Mouse (Mus musculus): Measurements from ENCODE around the gene Rarres2. TPM values are rescaled to one million over a fixed set of nuclear protein-coding genes. Genes with fewer than 3 reads are reported as not detected.

The Rarres2 gene
- total RNA-seq, 2 experiments from 2014 or later, result 11.4 to 16.0 TPM

GRCm38 (mm10) chr6:48595278-48595677 is 22.7 kb upstream of the Rarres2 start:
- no peak for DNase-seq (ENCODE audit: low spot score in 2 of 2)
- TF ChIP-seq CTCF (conservative IDR thresholded peaks at IDR 0.05), result no peak
- H3K27ac ChIP-seq, result peak overlapping the region; percentile 99
- peak overlapping the region; percentile 87 for H3K4me3 ChIP-seq

GRCm38 (mm10) chr6:48594043-48594738 is 21.6 kb upstream of the Rarres2 start:
- peak in 1 of 2 experiments; percentile 39 for DNase-seq (ENCODE audit: low spot score in 2 of 2)
- peak overlapping the region; percentile 99 for H3K27ac ChIP-seq
- H3K4me3 ChIP-seq, result peak overlapping the region; percentile 87
- no peak for TF ChIP-seq CTCF (conservative IDR thresholded peaks at IDR 0.05)

DNA sequence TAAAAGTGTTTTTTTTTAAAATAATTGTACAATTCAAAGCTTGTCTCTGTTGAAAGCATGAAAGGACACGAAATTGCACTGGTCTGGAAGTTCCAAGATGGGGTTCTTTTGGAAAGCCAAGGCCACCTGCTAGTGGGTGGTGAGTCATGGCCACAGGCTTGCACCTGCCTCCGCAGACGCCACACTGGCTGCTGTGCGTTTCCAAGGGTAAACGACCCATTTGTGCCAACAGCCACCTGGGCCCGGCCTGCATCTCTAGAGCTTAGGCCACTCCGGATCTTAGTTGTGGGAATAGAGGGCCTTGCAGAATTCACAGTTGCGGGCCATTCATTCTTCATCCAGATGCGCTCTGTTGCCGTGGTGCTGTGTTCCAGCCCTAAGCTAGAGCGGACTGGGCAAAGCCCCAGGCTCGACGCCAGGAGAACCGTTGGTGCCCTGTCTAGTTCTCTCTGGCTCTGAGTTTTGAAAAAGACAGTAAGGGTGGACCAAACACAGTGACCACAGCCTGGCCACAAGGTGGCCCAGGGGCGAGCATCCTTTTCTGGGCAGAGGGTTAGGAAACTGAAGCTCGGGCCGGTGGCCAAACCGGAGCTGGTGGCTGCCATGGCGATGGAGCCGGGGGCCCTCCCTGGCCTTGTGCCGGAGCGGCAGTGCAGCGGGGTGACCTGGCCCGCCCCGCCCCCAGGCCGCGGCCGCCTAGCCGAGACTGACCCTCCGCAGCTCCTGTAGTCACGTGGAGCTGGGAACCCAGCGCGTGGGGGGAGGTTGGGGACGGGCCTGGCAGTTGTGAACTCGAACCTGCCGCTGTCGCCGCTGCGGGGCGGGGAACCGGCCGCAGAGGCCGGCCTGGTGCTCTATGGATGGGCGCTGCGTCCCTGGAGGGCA is 20.8 kb upstream of the Rarres2 start, which contains the start of the genes Repin1 and Gm44965:
TSS of gene Repin1 (plus strand) at position 726 of the 885 bp plus-strand sequence.
TSS of gene Gm44965 (plus strand) at position 784 of the 885 bp plus-strand sequence.
- peak; percentile 75 for TF ChIP-seq CTCF (conservative IDR thresholded peaks at IDR 0.05)
- H3K27ac ChIP-seq, result peak within 1 kb of the TSS; percentile 99
- peak; percentile 86 to 93 for DNase-seq (ENCODE audit: low spot score in 2 of 2)
- H3K4me3 ChIP-seq, result peak within 1 kb of the TSS; percentile 87

- H3K27ac ChIP-seq, result no peak overlapping the region
- TF ChIP-seq CTCF (conservative IDR thresholded peaks at IDR 0.05), result no peak
- DNase-seq (ENCODE audit: low spot score in 2 of 2), result no peak
Measured at GRCm38 (mm10) chr6:48591871-48592270, 19.3 kb upstream of the Rarres2 start.

GRCm38 (mm10) chr6:48591221-48591845 is 18.7 kb upstream of the Rarres2 start:
- TF ChIP-seq CTCF (conservative IDR thresholded peaks at IDR 0.05), result no peak
- H3K27ac ChIP-seq, result no peak overlapping the region
- no peak for DNase-seq (ENCODE audit: low spot score in 2 of 2)

More at GRCm38 (mm10) chr6:48591871-48592270, 19.3 kb upstream of the Rarres2 start:
- no peak overlapping the region for H3K4me3 ChIP-seq

DNA sequence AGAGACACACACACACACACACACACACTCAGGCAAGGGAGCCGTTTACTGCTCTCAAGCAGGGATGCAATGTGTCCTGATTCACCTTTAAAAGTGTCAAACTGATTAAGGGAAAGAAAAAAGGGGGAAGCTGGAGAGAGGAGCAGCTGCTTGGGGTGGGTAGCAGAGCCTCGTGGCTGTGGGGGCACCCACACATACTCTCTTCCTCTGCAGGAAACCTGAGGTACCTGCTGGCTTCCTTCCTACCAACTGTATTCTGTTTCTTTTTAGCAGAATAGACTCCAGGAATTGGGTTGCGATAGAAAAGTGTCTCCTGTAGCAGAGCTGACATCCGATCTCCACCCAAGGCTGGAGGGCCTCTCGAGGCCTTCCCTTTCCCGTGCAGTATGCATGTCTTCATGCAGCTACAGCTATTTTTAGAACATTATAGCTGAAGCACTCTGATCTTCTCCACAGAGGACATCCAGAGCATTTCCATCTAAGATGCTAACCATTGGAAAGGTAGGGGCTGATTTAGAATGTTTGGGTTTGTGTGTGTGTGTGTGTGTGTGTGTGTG is 16.7 kb upstream of the Rarres2 start, which contains the start of gene Gm45021:
TSS of gene Gm45021 (plus strand) at position 417 of the 557 bp plus-strand sequence.
- H3K27ac ChIP-seq, result no peak within 1 kb of the TSS
- no peak within 1 kb of the TSS for H3K4me3 ChIP-seq
- TF ChIP-seq CTCF (conservative IDR thresholded peaks at IDR 0.05), result no peak
- no peak for DNase-seq (ENCODE audit: low spot score in 2 of 2)

More at GRCm38 (mm10) chr6:48591221-48591845, 18.7 kb upstream of the Rarres2 start:
- H3K4me3 ChIP-seq, result no peak overlapping the region

DNA sequence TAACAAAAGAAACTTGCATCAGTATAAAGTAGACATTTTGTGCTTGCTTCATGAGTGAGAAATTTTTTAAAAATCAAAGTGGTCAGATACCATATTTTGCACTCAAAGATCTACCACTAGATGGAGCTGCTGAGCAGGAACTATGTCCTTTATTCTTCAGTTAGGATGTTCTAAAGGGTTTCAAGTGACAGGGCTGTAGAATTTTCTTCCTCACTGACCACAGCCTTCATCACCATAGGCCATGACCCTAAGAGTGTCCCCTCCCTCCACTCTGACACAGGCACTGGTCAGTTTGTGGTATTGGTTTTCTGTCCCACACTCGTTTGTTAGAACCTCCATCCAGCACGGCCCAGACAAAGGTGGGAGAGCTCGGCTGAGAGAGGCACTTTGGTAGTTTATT is 9.4 kb upstream of the Rarres2 start:
- TF ChIP-seq CTCF (conservative IDR thresholded peaks at IDR 0.05), result peak; percentile 97
- peak; percentile 32 to 61 for DNase-seq (ENCODE audit: low spot score in 2 of 2)
- no peak overlapping the region for H3K4me3 ChIP-seq
- no peak overlapping the region for H3K27ac ChIP-seq

DNA sequence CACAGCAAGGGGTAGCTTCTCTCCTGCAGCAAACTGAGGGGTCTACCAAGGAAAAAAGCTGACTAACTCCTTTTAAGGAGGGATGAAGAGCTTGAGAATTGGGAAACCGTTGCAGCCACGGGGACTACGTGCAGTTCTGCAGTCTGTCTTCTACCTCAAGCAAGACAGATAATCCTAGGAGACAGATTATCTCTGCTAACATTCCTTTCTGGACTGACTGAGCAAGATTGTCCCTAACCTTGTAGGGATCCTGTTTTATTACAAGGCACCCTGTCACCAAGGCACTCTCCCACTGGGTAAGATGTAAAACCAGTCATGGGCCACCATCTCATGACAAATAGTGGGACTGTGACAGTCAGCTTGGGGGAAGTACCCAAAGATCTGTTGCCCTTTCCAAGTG is 8.7 kb upstream of the Rarres2 start:
- no peak for TF ChIP-seq CTCF (conservative IDR thresholded peaks at IDR 0.05)
- Histone ChIP-seq H3K27ac (no peak overlapping the region), H3K4me3 (no peak overlapping the region)
- DNase-seq (ENCODE audit: low spot score in 2 of 2), result no peak

DNA sequence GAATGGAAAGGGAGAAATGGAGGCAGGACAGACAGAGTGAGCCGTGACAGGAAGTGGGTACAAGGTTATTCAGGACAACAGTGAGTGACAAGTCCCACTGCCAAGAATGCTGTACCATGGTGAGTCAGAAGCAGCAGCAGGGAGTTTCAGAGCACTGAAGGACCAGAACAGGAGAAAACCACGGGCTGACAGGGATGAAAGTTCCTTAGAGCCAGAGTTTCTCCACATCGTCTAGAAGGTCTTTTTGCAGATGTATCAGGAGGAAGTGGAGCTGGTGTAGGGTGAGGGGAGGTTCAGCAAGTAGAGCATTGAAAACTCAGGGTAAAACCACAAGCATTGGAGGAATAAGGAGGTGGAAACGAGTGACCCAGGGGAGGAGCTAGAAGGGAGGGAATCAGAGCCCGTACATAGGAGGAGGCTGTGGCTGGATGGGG is 6.6 kb upstream of the Rarres2 start:
- no peak for TF ChIP-seq CTCF (conservative IDR thresholded peaks at IDR 0.05)
- DNase-seq (ENCODE audit: low spot score in 2 of 2), result no peak
- Histone ChIP-seq H3K27ac (peak overlapping the region; percentile 12; the same call in 1 of the 2 replicates), H3K4me3 (no peak overlapping the region)

GRCm38 (mm10) chr6:48578736-48579135 is 6.1 kb upstream of the Rarres2 start:
- no peak for DNase-seq (ENCODE audit: low spot score in 2 of 2)
- peak overlapping the region; percentile 12; the same call in 1 of the 2 replicates for H3K27ac ChIP-seq
- no peak overlapping the region for H3K4me3 ChIP-seq
- TF ChIP-seq CTCF (conservative IDR thresholded peaks at IDR 0.05), result no peak

- no peak for DNase-seq (ENCODE audit: low spot score in 2 of 2)
- no peak overlapping the region for H3K4me3 ChIP-seq
- H3K27ac ChIP-seq, result no peak overlapping the region
- no peak for TF ChIP-seq CTCF (conservative IDR thresholded peaks at IDR 0.05)
Measured at GRCm38 (mm10) chr6:48573981-48574380, 1.4 kb upstream of the Rarres2 start.

GRCm38 (mm10) chr6:48573280-48573679 is 691 bp upstream of the Rarres2 start:
- DNase-seq (ENCODE audit: low spot score in 2 of 2), result no peak
- H3K4me3 ChIP-seq, result no peak overlapping the region
- TF ChIP-seq CTCF (conservative IDR thresholded peaks at IDR 0.05), result no peak
- no peak overlapping the region for H3K27ac ChIP-seq
